Mouse (Mus musculus) adrenal gland, postnatal 36 days (tissue): ENCODE results near the gene Zc3hav1l. TPM values are rescaled to one million over a fixed set of nuclear protein-coding genes. Genes with fewer than 3 reads are reported as not detected.

Source experiments
- DNase-seq, 2 experiments: peaks; one replicate each; pipeline ENCODE4 v3.0.0; 2021; ENCODE audit warnings: mixed read lengths in 1 of 2
- total RNA-seq, 2 experiments: library from RNA; stranded (reverse); gene quantifications; 2 replicates each; pipeline ENCODE4 v1.2.3; 2021

The Zc3hav1l gene
- total RNA-seq, 2 experiments from 2014 or later, result 2.7 to 3.1 TPM

- DNase-seq, result no peak
Measured at GRCm38 (mm10) chr6:38264466-38264865, 34.6 kb downstream of the Zc3hav1l start.

DNA sequence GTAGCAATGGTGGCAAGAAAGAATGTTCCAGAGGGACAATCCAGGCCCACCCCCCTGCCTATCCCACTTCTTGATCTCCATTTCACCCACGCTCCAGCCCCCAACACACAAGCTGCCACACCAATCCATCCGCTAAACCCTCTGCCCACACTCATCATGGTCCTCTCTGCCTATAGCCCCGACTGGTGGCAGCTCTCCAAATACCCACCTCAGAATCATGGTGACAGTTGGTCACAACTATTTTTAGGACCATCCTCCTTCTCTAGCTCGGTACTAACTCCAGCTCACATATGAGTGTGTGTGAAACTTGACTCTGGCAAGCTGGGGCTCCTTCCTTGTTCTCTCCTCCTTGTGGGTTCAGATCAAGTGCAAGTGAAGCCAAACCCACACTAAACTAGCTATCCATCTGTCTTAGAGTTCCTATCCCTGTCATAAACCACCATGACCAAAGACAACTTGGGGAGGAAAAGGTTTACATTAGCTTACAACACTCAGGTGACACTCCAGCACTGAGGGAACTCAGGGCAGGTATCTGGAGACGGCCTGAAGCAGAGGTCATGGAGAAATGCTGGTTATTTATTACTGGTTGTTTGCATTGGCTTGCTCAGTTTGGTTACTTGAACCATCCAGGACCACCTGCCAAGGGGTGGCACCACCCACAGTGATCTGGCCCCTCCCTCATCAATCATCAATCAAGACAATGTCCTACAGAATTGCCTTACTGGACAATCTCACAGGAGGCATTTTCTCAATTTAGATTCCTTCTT, 35.5 kb downstream of the Zc3hav1l start:
- no peak for DNase-seq

- no peak for DNase-seq
Measured at GRCm38 (mm10) chr6:38261877-38262276, 37.2 kb downstream of the Zc3hav1l start.

DNA sequence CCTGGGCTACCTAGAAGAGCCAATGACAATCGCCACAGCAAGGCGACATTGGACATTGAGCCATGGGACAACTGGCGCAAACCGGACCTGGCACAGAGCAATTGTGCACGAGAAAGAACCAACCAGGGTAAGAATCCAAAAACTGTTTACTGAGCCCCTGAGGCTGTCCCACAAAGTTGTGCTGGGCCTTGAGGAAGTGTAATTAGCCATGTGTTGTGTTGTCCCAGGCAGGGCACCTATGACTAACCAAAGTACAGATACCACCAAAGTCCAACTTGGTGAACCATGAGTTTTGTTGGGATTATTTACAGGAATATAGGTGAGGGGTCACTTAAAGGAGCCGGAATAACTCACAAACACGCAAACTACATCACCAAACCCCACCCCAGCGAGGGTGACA, 41.6 kb downstream of the Zc3hav1l start:
- DNase-seq, result no peak

DNA sequence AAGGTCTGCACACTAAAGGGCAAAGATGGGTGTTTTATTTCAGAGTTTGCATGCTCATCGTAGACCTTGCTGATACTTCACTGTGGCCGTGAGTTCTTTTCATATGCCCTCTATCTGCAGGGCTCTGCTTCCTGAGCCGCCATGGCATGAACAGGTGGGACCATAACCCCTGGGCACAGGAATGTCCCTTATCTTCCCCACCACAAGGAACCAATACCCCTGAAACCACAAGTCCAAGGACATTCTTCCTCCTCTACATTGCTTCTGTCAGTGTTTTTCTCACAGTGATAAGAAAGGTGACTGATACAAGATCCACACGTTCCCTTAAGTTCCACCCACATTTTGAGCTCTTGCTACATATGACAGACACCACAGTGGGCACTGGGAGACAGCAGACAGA, 42.3 kb downstream of the Zc3hav1l start:
- DNase-seq, result no peak

GRCm38 (mm10) chr6:38255794-38256193, 43.3 kb downstream of the Zc3hav1l start:
- no peak for DNase-seq

DNA sequence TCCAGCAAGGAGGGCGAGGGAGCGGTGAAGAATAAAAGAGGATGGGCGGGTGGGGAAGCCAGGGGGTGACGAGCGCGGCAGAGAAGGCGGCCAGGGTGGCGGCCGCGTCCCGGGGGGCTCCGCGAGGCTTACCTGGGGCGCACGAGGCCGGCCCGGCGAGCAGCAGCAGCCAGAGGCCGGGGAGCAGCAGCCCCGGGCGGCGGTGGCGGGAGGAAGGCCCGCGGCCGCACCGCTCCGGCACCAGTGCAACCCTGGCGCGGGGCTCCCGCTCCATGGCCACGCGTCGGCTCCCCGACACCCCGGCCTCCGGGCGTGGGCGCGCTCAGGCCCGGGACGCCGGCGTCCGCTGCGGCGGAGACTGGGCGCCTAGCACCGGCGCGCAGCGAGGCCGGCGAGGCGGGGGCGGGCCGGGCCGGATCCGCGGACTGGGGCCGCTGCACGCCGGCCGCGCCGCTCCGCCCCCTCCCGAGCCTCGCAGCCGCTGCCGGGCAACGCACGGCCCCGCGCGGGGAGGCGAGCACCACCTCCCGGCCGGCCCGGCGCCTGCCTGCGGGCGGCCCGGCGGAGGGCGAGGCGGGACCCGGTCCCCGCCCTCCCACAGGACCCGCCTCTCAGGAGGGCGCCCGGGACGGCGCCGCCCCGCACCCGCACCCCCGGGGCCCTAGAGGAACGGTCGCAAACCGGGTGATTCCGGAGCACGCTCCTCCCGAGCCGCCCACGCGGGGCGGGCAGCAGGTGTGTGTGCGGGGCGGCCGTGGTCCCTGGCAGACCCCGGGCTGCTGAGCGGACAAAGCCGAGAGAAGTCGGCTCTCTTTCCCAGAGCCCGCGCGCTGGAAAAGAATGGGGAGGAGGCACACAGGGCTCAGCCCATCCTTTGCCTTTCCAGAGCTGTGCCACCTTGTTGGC, 45.1 kb downstream of the Zc3hav1l start, which contains the start of gene D630045J12Rik:
Gene D630045J12Rik (minus strand): TSS at position 274 of the 906 bp plus-strand sequence.
- peak; percentile 89 to 93 for DNase-seq

DNA sequence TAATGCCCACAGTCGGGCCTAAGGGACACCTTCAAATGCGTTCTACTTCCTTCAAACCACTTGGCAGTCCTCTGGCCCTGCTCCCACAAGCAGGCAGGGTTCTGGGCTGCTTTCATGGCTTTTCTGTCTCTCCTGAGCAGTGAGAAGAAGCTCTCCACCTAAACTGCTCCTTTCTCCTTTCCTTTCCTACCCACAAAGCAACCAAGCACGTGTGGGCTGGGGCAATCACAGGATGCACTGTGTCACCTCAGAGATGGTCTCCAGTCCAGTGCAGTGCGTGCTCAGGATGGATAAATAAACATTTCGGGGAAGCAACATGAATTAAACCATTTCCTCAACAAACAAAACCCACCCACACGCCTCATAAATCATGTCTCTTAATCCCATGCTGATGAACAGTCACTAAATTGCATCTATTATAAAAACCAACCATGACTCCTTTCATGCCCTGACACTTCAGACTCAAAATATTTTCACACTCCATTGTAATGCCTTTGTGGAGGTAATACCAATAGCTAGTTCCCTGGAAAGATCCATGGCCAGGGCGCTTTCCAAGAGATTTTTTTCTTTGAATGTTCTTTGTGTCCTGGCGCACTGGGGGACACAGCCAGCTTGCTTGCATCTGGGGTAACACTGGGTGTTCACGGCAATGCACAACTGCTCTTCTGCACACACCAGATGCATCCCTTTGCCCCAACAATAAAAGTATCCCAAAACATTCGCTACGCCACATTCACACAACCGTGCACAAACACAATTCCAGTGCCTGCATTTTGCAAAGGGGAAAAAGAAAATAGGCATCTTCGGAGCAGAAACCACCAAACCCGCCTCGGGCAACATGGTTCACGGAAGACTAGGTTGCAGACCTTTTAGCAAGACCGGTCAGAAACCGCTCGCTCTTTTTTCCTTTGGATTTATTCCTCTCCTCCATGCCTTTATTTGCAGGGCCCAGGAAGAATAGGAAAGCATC, 46.0 kb downstream of the Zc3hav1l start:
- DNase-seq, result peak in 1 of 2 experiments; percentile 11

- no peak for DNase-seq
Measured at GRCm38 (mm10) chr6:38252139-38252538, 46.9 kb downstream of the Zc3hav1l start.

DNA sequence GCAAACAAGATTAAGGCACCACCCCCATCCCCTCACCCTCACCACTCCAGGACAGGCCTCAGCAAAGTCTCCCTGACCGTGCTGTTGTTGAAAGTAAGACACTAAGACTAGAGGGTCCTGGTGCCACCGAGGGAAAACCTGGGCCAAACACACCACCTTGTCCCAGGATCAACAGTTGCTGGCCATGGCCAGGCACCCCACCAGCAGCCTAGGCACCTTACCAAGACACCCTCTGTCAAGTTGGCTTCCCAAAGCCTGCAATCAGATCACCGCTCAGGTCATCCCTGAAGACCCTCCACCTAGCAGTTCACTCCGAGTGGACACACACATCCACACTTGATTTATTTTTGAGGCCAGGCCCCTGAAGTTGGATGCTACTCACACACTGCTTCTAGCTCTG, 47.6 kb downstream of the Zc3hav1l start:
- no peak for DNase-seq

DNA sequence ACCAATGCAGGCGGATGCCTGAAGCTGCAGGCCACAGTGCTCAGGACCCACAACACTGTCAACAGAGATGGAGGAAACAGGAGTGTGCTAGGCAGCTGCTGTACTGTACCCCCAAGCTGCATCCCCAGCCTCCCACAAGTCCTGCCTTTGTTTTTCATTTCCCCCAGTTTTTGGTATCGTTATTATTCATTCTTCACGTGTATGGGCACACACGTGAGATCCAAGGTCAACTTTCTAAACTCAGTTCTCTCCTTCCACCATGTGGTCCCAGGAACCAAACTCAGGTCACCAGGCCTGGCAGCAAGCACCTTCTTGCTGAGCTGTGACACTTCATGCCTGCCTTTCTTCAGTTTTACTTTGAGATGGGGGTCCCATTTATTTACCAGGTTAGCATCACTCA, 51.7 kb downstream of the Zc3hav1l start:
- DNase-seq, result no peak

- DNase-seq, result no peak
Measured at GRCm38 (mm10) chr6:38244806-38245205, 54.3 kb downstream of the Zc3hav1l start.

DNA sequence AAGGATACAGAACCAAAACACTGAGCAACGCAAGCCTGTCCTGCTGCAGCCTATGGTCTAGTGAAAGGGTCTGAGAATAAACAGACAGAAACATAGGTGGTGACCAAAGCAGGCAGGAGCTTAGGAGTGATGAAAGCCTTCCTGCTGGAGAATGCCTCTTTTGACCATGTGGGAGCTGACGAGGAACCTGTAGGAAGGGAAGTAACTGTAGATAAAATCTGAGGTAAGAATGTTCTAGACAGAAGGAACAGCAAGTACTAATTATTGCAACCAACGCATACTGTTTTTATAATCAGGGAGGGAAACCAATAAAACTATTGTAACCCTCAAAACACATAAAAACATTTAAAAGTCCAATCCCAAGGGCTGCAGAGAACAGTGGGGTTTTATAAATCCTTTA, 54.9 kb downstream of the Zc3hav1l start:
- no peak for DNase-seq

DNA sequence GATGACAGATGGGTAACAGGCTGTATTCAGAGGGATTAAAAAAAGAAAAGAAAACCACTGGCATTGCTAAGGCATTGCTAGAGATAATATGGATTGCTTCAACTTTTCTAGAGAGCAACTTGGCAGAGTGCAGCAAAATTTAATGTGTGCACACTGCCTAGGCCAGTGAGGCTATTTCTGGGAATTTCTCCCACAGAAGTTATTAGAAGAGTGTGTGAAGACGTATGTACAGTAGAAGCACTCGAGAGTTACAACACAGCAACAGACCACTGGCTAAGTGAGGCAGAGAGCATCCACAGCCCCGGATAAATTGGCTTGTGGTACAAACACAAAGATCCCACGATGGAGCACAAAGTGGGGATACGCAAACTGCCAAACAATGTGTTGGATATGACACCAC, 56.2 kb downstream of the Zc3hav1l start:
- DNase-seq, result no peak

- no peak for DNase-seq
Measured at GRCm38 (mm10) chr6:38242295-38242830, 56.7 kb downstream of the Zc3hav1l start.

- DNase-seq, result no peak
Measured at GRCm38 (mm10) chr6:38241508-38241907, 57.6 kb downstream of the Zc3hav1l start.

DNA sequence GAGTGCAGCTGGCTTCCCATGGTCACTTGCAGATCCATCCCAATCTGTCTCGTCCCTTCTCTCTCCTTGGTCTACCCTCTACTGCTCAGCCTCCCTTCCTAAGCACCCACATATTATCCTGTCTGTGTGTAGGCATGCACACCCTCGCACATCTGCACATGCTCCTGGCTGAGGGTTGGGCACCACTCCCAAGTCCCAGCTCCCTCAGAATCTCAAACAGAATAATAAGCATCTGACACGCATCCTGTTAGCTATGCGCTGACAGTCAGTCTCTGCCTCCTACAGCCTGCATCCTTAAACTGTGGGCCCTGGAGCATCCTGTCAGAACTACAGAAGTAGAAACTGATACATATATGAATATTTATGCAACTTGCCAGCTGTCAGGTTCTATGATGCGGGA, 58.4 kb downstream of the Zc3hav1l start:
- no peak for DNase-seq

DNA sequence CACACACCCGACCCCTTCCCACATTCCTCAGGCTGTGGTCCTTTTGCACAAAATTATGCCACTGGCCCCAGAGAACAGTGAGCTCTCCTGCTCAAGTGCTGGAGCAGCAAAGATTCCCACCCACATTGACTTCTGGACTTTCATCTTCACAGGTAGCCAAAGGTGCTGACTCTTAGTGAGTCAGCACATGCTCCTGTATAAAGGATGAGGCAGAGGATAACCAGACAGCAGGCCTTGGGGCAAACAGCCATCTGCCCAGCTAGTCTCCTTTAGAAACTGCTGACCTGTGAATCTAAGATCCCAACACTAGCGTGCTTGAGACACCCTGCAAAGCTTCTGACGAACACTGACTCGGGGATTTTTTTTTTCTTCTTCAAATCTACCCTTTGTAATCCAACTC, 60.7 kb downstream of the Zc3hav1l start:
- DNase-seq, result no peak
